Mouse (Mus musculus) lung, embryonic 14.5 days (tissue): ENCODE results near the gene Col12a1. TPM values are rescaled to one million over a fixed set of nuclear protein-coding genes. Genes with fewer than 3 reads are reported as not detected.

ENCODE experiments used
- ATAC-seq: fragments of 200-750 bp; cut with Nextera tagmentation; 2 replicates; pipeline ENCODE4 v1.8.0; 2017; ENCODE audit warnings: mild to moderate bottlenecking, moderate TSS enrichment, moderate library complexity; ENCODE audit not compliant: insufficient read depth
- DNase-seq: peaks from one replicate; pipeline ENCODE4 v3.0.0-alpha.2; 2015
- H3K27ac ChIP-seq: fragments of 300-500 bp; sonication (generic); 2 replicates; pipeline ENCODE4 v1.5.1; 2014; ENCODE audit warnings: low read depth, mild to moderate bottlenecking, moderate library complexity
- H3K27me3 ChIP-seq: fragments of 300-500 bp; sonication (generic); 2 replicates; pipeline ENCODE4 v1.6.1; 2014; ENCODE audit warnings: low read length, control low read depth; ENCODE audit not compliant: insufficient read depth
- H3K36me3 ChIP-seq: fragments of 300-500 bp; sonication (generic); 2 replicates; pipeline ENCODE4 v1.6.1; 2014; ENCODE audit warnings: control low read depth; ENCODE audit not compliant: insufficient read depth
- H3K4me1 ChIP-seq: fragments of 300-500 bp; sonication (generic); 2 replicates; pipeline ENCODE4 v1.6.1; 2014; ENCODE audit warnings: antibody characterized with exemption, control low read depth; ENCODE audit not compliant: insufficient read depth
- H3K4me2 ChIP-seq: fragments of 300-500 bp; sonication (generic); 2 replicates; pipeline ENCODE4 v1.6.1; 2014; ENCODE audit warnings: mild to moderate bottlenecking
- H3K4me3 ChIP-seq: fragments of 300-500 bp; sonication (generic); 2 replicates; pipeline ENCODE4 v1.5.1; 2014; ENCODE audit warnings: low read depth, low read length
- H3K9ac ChIP-seq: fragments of 300-500 bp; sonication (generic); 2 replicates; pipeline ENCODE4 v1.6.1; 2014
- H3K9me3 ChIP-seq: fragments of 300-500 bp; sonication (generic); 2 replicates; pipeline ENCODE4 v1.6.1; 2016; ENCODE audit warnings: low read depth, low read length, control low read depth
- CTCF ChIP-seq: IDR thresholded peaks from 2 replicates; pipeline ENCODE4 v1.5.1; 2016; ENCODE audit warnings: antibody characterized with exemption, low read depth
- WGBS: fragments of 180-500 bp; shearing (Covaris S2); extraction: QIAGEN DNeasy Blood & Tissue Kit; methylation state at CpG from one replicate; pipeline ENCODE4 v1.1.7; 2014; 5-methylcytosine and 5-hydroxymethylcytosine counted together
- polyA plus RNA-seq: library from polyadenylated mRNA; unstranded; fragments of >200 nt; fragmentation: Nextera tagmentation; extraction: Ambion mirVana; gene quantifications from 2 replicates; pipeline ENCODE4 v1.2.1, GENCODE M21; 2014

Col12a1 gene
- polyA plus RNA-seq, 1 experiment from 2014 or later: 19.4 TPM

GRCm38 (mm10) chr9:79586415-79587195 lies 132.0 kb downstream of the Col12a1 start:
- ATAC-seq (no peak), DNase-seq (no peak)
- H3K9me3 ChIP-seq: no peaks in the 10 kb centered on the region
- no peak for TF ChIP-seq CTCF
- no peaks in the 10 kb centered on the region for H3K4me1 ChIP-seq
- no peak overlapping the region for H3K4me3 ChIP-seq
- H3K27me3 ChIP-seq: no peaks in the 10 kb centered on the region
- no peaks in the 10 kb centered on the region for H3K36me3 ChIP-seq
- H3K9ac ChIP-seq: no peak overlapping the region
- H3K27ac ChIP-seq: no peak overlapping the region
- WGBS: 79% methylated on average over 4 of the region's 4 CpGs
- H3K4me2 ChIP-seq: no peak overlapping the region

GRCm38 (mm10) chr9:79566838-79567237 lies 151.8 kb downstream of the Col12a1 start:
- H3K4me2 ChIP-seq: no peak overlapping the region
- no peak overlapping the region for H3K4me3 ChIP-seq
- H3K9me3 ChIP-seq: no peaks in the 10 kb centered on the region
- DNase-seq: no peak
- ATAC-seq: no peak
- H3K36me3 ChIP-seq: no peaks in the 10 kb centered on the region
- TF ChIP-seq CTCF: no peak
- H3K9ac ChIP-seq: no peak overlapping the region
- no peaks in the 10 kb centered on the region for H3K4me1 ChIP-seq
- 77% methylated on average over 5 of the region's 5 CpGs for WGBS
- H3K27ac ChIP-seq: no peak overlapping the region
- H3K27me3 ChIP-seq: no peaks in the 10 kb centered on the region

GRCm38 (mm10) chr9:79553297-79553696 lies 165.3 kb downstream of the Col12a1 start:
- ATAC-seq: no peak
- 75% methylated on average over 2 of the region's 2 CpGs for WGBS

More at GRCm38 (mm10) chr9:79553297-79553696, 165.3 kb downstream of the Col12a1 start:
- Histone ChIP-seq H3K9ac (no peak overlapping the region), H3K36me3 (no peaks in the 10 kb centered on the region), H3K4me1 (no peaks in the 10 kb centered on the region), H3K27ac (no peak overlapping the region), H3K4me3 (no peak overlapping the region), H3K27me3 (no peaks in the 10 kb centered on the region), H3K9me3 (no peaks in the 10 kb centered on the region), H3K4me2 (no peak overlapping the region)
- no peak for DNase-seq
- TF ChIP-seq CTCF: no peak

Other genes starting within 250 kb of the Col12a1 start
- 650 and 710 TPM in 2 replicates for gene Cox7a2, start 41.0 kb upstream of the Col12a1 start, polyA plus RNA-seq
- 92.2 and 94.0 TPM in 2 replicates for gene Tmem30a, start 74.7 kb upstream of the Col12a1 start, polyA plus RNA-seq